Comparison of ENCODE assay signal across 13 mouse cellular contexts in genomic region chr8:103370394-103370793, GRCm38 (mm10).
"Had no signal": no experiment of that assay in that cellular context is flagged by ENCODE, and none has a peak within 500 bp of the region (broad histone marks: within the 10 kb centered on the region; RNA-seq: fewer than 3 reads in every experiment).

No protein-coding gene starts in this region.

- H3K9me3 ChIP-seq: limb, embryonic 12.5 days; liver, embryonic 13.5 days; midbrain, embryonic 13.5 days; neural tube, embryonic 12.5 days had no signal

- DNase-seq: kidney, adult 9 months; kidney, postnatal 14 days; liver; liver, embryonic 13.5 days; liver, postnatal 0 days; right cerebral cortex, adult 18-20 months; right cerebral cortex, postnatal 25 days had no signal

- H3K27me3 ChIP-seq: limb, embryonic 12.5 days; liver, embryonic 13.5 days; midbrain, embryonic 13.5 days; neural tube, embryonic 12.5 days had no signal

- H3K4me3 ChIP-seq: left cerebral cortex, adult 2 months; limb, embryonic 12.5 days; liver, embryonic 13.5 days; midbrain, embryonic 13.5 days; neural tube, embryonic 12.5 days had no signal

- ATAC-seq: inflammation-experienced regulatory T-cells, adult 6 months; intestine, postnatal 0 days; liver, postnatal 0 days; midbrain, embryonic 13.5 days had no signal

- H3K36me3 ChIP-seq: limb, embryonic 12.5 days; liver, embryonic 13.5 days; midbrain, embryonic 13.5 days; neural tube, embryonic 12.5 days had no signal

- H3K9ac ChIP-seq: limb, embryonic 12.5 days; liver, embryonic 13.5 days; liver, postnatal 0 days; midbrain, embryonic 13.5 days; neural tube, embryonic 12.5 days had no signal

- H3K27ac ChIP-seq: left cerebral cortex, adult 2 months; limb, embryonic 12.5 days; liver, embryonic 13.5 days; midbrain, embryonic 13.5 days; neural tube, embryonic 12.5 days had no signal

- H3K4me1 ChIP-seq: limb, embryonic 12.5 days; liver, embryonic 13.5 days; midbrain, embryonic 13.5 days; neural tube, embryonic 12.5 days had no signal

- H3K4me2 ChIP-seq: limb, embryonic 12.5 days; liver, embryonic 13.5 days; midbrain, embryonic 13.5 days; neural tube, embryonic 12.5 days had no signal
